Mouse (Mus musculus): ENCODE measurements around the gene Pex5. TPM values are rescaled to one million over a fixed set of nuclear protein-coding genes. Genes with fewer than 3 reads are reported as not detected.
"Not testable (repeated sequence)": the region's sequence is repeated elsewhere in the genome, so short reads cannot be mapped to it uniquely, and the experiment has no call there.

Pex5 gene
- total RNA-seq, 1 experiment, result 35.7 TPM

GRCm38 (mm10) chr6:124427289-124427688 lies 12.4 kb upstream of the Pex5 start:
- Histone ChIP-seq H3K27ac (ENCODE audit: insufficient read depth, low read depth, low read length, poor library complexity, severe bottlenecking) (no peak overlapping the region), H3K9ac (ENCODE audit: insufficient read depth, low read depth, low read length, poor library complexity, severe bottlenecking) (no peak overlapping the region), H3K9me3 (ENCODE audit: control insufficient read depth, insufficient read depth, low read depth, low read length) (no peaks in the 10 kb centered on the region), H3K36me3 (ENCODE audit: control insufficient read depth, insufficient read depth, low read length, poor library complexity, severe bottlenecking) (no peaks in the 10 kb centered on the region), H3K4me3 (ENCODE audit: insufficient read depth in 1 of 2, low read depth in 1 of 2, low read length in 2 of 2, poor library complexity in 1 of 2, severe bottlenecking in 1 of 2) (no peak overlapping the region), H3K4me1 (ENCODE audit: control insufficient read depth in 2 of 2, insufficient read depth in 2 of 2, low read length in 2 of 2, poor library complexity in 1 of 2) (peaks cover 15 to 35% of the 10 kb centered on the region in 2 experiments)
- in situ Hi-C loops (cut with MboI; ENCODE audit: low sequenced_read_pairs in 2 of 2, unreplicated experiment in 2 of 2), result no loop called here
- TF ChIP-seq MAFK (IDR thresholded peaks at IDR 0.05; ENCODE audit: insufficient read depth, low read depth, low read length) (no peak), CHD2 (IDR thresholded peaks at IDR 0.05; ENCODE audit: low read depth, low read length) (no peak), HCFC1 (IDR thresholded peaks at IDR 0.05; ENCODE audit: borderline replicate concordance, insufficient read depth, low read length) (no peak), ZNF384 (IDR thresholded peaks at IDR 0.05; ENCODE audit: low read depth, low read length) (no peak), ZC3H11A (IDR thresholded peaks at IDR 0.05; ENCODE audit: borderline replicate concordance, low read depth, low read length) (no peak)
- no peak for DNase-seq (ENCODE audit: low read depth, low spot score)

- no peaks in the 10 kb centered on the region for H3K9me3 ChIP-seq (ENCODE audit: control insufficient read depth, insufficient read depth, low read depth, low read length)
- H3K9ac ChIP-seq (ENCODE audit: insufficient read depth, low read depth, low read length, poor library complexity, severe bottlenecking), result no peak overlapping the region
- TF ChIP-seq ZNF384 (IDR thresholded peaks at IDR 0.05; ENCODE audit: low read depth, low read length), result no peak
- TF ChIP-seq CHD2 (IDR thresholded peaks at IDR 0.05; ENCODE audit: low read depth, low read length), result no peak
- TF ChIP-seq ZC3H11A (IDR thresholded peaks at IDR 0.05; ENCODE audit: borderline replicate concordance, low read depth, low read length), result no peak
- TF ChIP-seq HCFC1 (IDR thresholded peaks at IDR 0.05; ENCODE audit: borderline replicate concordance, insufficient read depth, low read length), result no peak
- TF ChIP-seq MAFK (IDR thresholded peaks at IDR 0.05; ENCODE audit: insufficient read depth, low read depth, low read length), result no peak
- DNase-seq (ENCODE audit: low read depth, low spot score), result no peak
- in situ Hi-C loops (cut with MboI; ENCODE audit: low sequenced_read_pairs in 2 of 2, unreplicated experiment in 2 of 2), result no loop called here
- no peak overlapping the region for H3K4me3 ChIP-seq (ENCODE audit: insufficient read depth in 1 of 2, low read depth in 1 of 2, low read length in 2 of 2, poor library complexity in 1 of 2, severe bottlenecking in 1 of 2)
- no peak overlapping the region for H3K27ac ChIP-seq (ENCODE audit: insufficient read depth, low read depth, low read length, poor library complexity, severe bottlenecking)
- peaks cover 12 to 31% of the 10 kb centered on the region in 2 experiments for H3K4me1 ChIP-seq (ENCODE audit: control insufficient read depth in 2 of 2, insufficient read depth in 2 of 2, low read length in 2 of 2, poor library complexity in 1 of 2)
- no peaks in the 10 kb centered on the region for H3K36me3 ChIP-seq (ENCODE audit: control insufficient read depth, insufficient read depth, low read length, poor library complexity, severe bottlenecking)
These were observed 11.7 kb upstream of the Pex5 start for GRCm38 (mm10) chr6:124426604-124427003.

GRCm38 (mm10) chr6:124425523-124425922 lies 10.7 kb upstream of the Pex5 start:
- H3K9me3 ChIP-seq (ENCODE audit: control insufficient read depth, insufficient read depth, low read depth, low read length), result no peaks in the 10 kb centered on the region
- no peak overlapping the region for H3K27ac ChIP-seq (ENCODE audit: insufficient read depth, low read depth, low read length, poor library complexity, severe bottlenecking)
- no peaks in the 10 kb centered on the region for H3K36me3 ChIP-seq (ENCODE audit: control insufficient read depth, insufficient read depth, low read length, poor library complexity, severe bottlenecking)
- no peak overlapping the region for H3K4me3 ChIP-seq (ENCODE audit: insufficient read depth in 1 of 2, low read depth in 1 of 2, low read length in 2 of 2, poor library complexity in 1 of 2, severe bottlenecking in 1 of 2)
- H3K9ac ChIP-seq (ENCODE audit: insufficient read depth, low read depth, low read length, poor library complexity, severe bottlenecking), result peak overlapping the region; percentile 53; the same call in 1 of the 2 replicates
- DNase-seq (ENCODE audit: low read depth, low spot score), result no peak
- in situ Hi-C loops (cut with MboI; ENCODE audit: low sequenced_read_pairs in 2 of 2, unreplicated experiment in 2 of 2), result no loop called here
- no peak for TF ChIP-seq ZC3H11A (IDR thresholded peaks at IDR 0.05; ENCODE audit: borderline replicate concordance, low read depth, low read length)
- no peak for TF ChIP-seq HCFC1 (IDR thresholded peaks at IDR 0.05; ENCODE audit: borderline replicate concordance, insufficient read depth, low read length)
- no peak for TF ChIP-seq ZNF384 (IDR thresholded peaks at IDR 0.05; ENCODE audit: low read depth, low read length)
- TF ChIP-seq MAFK (IDR thresholded peaks at IDR 0.05; ENCODE audit: insufficient read depth, low read depth, low read length), result no peak
- no peak for TF ChIP-seq CHD2 (IDR thresholded peaks at IDR 0.05; ENCODE audit: low read depth, low read length)
- peaks cover 10 to 29% of the 10 kb centered on the region in 2 experiments for H3K4me1 ChIP-seq (ENCODE audit: control insufficient read depth in 2 of 2, insufficient read depth in 2 of 2, low read length in 2 of 2, poor library complexity in 1 of 2)

GRCm38 (mm10) chr6:124425042-124425441 lies 10.2 kb upstream of the Pex5 start:
- H3K36me3 ChIP-seq (ENCODE audit: control insufficient read depth, insufficient read depth, low read length, poor library complexity, severe bottlenecking); in situ Hi-C loops (cut with MboI; ENCODE audit: low sequenced_read_pairs in 2 of 2, unreplicated experiment in 2 of 2); H3K27ac ChIP-seq (ENCODE audit: insufficient read depth, low read depth, low read length, poor library complexity, severe bottlenecking); H3K4me3 ChIP-seq (ENCODE audit: insufficient read depth in 1 of 2, low read depth in 1 of 2, low read length in 2 of 2, poor library complexity in 1 of 2, severe bottlenecking in 1 of 2); DNase-seq (ENCODE audit: low read depth, low spot score); H3K9me3 ChIP-seq (ENCODE audit: control insufficient read depth, insufficient read depth, low read depth, low read length): not testable (repeated sequence)
- Histone ChIP-seq H3K4me1 (ENCODE audit: control insufficient read depth in 2 of 2, insufficient read depth in 2 of 2, low read length in 2 of 2, poor library complexity in 1 of 2) (peaks cover 10 to 24% of the 10 kb centered on the region in 2 experiments), H3K9ac (ENCODE audit: insufficient read depth, low read depth, low read length, poor library complexity, severe bottlenecking) (peak overlapping the region; percentile 53; the same call in 1 of the 2 replicates)

- Histone ChIP-seq H3K4me1 (ENCODE audit: control insufficient read depth in 2 of 2, insufficient read depth in 2 of 2, low read length in 2 of 2, poor library complexity in 1 of 2) (peaks cover 5 to 15% of the 10 kb centered on the region in 2 experiments; a peak in 2 of 4 replicates), H3K36me3 (ENCODE audit: control insufficient read depth, insufficient read depth, low read length, poor library complexity, severe bottlenecking) (no peaks in the 10 kb centered on the region), H3K4me3 (ENCODE audit: insufficient read depth in 1 of 2, low read depth in 1 of 2, low read length in 2 of 2, poor library complexity in 1 of 2, severe bottlenecking in 1 of 2) (no peak overlapping the region), H3K9me3 (ENCODE audit: control insufficient read depth, insufficient read depth, low read depth, low read length) (no peaks in the 10 kb centered on the region), H3K27ac (ENCODE audit: insufficient read depth, low read depth, low read length, poor library complexity, severe bottlenecking) (no peak overlapping the region), H3K9ac (ENCODE audit: insufficient read depth, low read depth, low read length, poor library complexity, severe bottlenecking) (no peak overlapping the region)
- no peak for DNase-seq (ENCODE audit: low read depth, low spot score)
- TF ChIP-seq HCFC1 (IDR thresholded peaks at IDR 0.05; ENCODE audit: borderline replicate concordance, insufficient read depth, low read length) (0 out of 2 replicates have a peak, but pooled peaks have one; percentile 41), MAFK (IDR thresholded peaks at IDR 0.05; ENCODE audit: insufficient read depth, low read depth, low read length) (no peak)
- in situ Hi-C loops (cut with MboI; ENCODE audit: low sequenced_read_pairs in 2 of 2, unreplicated experiment in 2 of 2), result no loop called here
These were observed 9.2 kb upstream of the Pex5 start for GRCm38 (mm10) chr6:124424068-124424498.

Data from ES-E14 (cell line).